Mouse (Mus musculus) inflammation-experienced regulatory T-cells, adult 16 weeks (primary cell): ENCODE results near the gene Lasp1. TPM values are rescaled to one million over a fixed set of nuclear protein-coding genes. Genes with fewer than 3 reads are reported as not detected.

Experiments used
- polyA plus RNA-seq: library from polyadenylated mRNA; unstranded; fragments of 100-300 nt; shearing (Covaris generic); gene quantifications from one replicate; pipeline ENCODE4 v1.2.1, GENCODE M21; 2017

Lasp1 gene
- 261 TPM for polyA plus RNA-seq

DNA sequence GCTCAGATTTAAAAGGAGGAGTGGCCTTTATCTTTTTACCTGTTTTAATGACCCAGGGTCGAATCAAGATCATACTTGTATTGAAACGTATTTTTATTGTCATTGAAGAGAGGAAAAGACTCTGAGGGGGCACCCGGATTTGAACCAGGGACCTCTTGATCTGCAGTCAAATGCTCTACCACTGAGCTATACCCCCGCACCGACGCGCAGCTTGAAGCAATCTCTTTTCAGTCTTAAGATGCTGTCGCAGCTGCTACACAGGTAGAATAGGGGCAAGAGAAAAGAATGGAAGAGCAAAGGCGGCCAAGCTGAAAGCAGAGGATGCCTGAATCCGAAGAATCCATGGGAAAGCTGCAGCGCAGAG, at the start of gene Lasp1:
Gene Lasp1, plus strand, starts transcription at position 219 of the 364 bp plus-strand sequence.

DNA sequence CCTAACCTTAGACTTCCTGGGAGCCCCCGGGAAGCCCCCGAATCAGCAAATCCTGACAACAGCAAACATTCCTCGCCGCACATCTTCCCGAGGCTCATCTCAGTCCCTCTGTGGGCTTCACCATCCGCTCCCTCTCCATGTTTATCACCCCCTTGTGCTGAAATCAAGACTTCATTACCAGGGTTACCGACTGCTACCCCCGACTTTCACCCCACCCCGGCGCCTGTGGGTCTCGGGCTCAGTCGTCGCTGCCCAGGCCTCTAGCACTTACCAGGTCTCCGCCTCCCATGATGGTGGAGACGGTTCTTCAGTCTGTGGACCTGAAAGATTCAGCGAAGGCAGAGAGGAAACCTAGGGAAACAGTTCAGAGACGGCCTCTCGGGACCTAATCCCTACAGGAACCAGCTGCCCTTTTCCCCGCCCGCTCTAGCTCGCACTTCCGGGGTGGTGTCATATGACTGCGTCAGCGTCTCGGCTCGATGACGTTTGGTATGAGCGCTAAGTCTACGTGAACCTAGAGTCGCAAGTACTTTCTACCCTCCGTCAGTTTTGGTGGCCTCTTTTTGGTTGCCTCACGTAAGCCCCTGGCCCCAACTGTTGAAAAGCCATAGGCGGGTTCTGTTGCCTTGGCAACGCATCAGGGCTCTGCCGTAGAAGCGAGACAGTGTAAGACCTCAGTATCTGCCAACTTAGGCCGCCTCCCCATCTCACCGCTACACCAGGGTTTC, 32.5 kb upstream of the Lasp1 start, which contains the start of gene Cwc25:
Gene Cwc25, minus strand, starts transcription at position 403 of the 728 bp plus-strand sequence.

DNA sequence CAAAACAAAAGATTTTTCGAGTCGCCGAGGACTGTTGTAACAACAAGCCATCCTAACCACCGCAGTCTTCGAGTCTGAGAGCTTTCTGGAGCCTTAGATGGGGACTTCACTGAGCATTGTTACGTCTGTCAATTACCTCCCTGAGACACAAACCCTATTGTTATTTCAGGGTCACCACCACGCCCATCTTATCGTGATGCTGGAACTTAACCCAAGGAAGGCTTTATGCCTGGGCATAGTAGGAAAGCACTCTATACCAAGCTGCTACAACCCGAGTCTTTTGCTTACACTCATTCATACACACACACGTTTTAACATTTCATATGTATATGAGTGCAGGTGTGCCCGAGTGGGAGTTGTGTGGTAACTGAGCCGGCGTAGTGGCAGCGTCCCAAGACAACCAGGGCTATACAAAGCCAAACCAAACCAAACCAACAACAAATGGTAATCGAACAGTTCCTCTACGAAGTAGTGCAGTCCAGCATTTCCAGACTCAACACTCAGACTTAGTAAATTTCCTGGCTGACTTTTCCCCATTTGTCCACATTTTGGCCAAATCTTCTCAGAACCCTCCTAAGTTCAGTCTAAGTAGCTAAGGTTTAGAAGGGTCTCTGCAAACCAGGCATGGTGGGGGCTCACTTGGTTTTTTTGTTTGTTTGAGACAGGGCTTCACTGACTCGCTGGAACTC, 22.8 kb upstream of the Lasp1 start, which contains the start of gene 1700001P01Rik:
Gene 1700001P01Rik, minus strand, starts transcription at position 111 of the 689 bp plus-strand sequence.

DNA sequence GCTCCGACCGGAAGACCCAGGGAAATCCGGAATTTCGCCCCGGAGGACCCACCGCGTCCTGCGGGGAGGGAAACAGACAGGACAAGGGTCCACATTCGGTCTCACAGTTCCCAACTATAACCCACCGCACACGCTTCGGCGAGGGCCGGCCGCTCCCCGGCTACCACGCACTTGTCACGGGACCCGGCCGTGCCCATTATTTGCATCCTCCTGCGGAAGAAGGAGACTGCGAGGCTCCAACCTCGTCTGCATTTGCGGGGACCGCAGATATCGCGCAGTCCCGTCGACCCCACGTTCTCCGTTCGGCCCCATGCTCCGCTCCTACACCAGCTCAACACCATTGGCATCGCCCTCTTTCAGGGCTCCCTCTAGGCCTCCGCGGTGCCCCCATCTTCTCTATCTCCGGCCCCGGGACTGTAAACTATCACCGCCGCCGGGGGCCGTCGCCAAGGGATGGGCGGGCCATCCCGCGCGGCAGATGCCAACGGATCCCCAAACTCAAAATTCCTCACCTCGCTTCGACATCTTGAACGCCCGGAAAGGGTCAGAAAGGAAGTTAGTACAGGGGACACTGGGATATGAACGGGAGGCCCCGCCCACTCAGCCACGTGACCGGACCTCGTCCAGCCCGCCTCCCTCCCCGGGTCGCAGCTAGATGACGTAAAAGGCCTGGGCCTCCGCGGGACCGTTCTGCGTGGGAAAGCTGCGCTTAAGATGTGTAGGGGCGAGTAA, 16.8 kb upstream of the Lasp1 start, which contains the start of gene Rpl23:
Gene Rpl23, minus strand, starts transcription at position 606 of the 732 bp plus-strand sequence.

DNA sequence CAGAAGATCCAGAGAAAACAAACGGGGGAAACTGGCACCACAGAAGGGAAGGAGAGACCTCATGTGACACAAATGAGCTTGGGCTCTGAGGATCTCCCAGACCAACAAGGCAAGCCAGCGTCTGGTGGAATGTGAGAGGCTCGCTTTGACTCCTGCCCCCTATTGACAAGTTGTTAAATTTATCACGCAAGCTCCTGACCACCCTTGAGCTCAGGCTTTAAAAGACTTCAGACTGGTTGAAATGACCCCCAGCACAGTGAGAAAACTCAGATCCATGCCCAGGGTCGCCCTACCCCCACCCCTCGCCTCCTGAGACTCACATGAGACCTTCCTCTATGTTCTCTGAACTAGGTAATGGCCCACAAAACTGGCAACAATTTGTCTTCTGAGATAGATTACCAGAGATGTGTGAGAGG, 41.7 kb downstream of the Lasp1 start, which contains the start of gene B230217C12Rik:
Gene B230217C12Rik, plus strand, starts transcription at position 242 of the 416 bp plus-strand sequence.

DNA sequence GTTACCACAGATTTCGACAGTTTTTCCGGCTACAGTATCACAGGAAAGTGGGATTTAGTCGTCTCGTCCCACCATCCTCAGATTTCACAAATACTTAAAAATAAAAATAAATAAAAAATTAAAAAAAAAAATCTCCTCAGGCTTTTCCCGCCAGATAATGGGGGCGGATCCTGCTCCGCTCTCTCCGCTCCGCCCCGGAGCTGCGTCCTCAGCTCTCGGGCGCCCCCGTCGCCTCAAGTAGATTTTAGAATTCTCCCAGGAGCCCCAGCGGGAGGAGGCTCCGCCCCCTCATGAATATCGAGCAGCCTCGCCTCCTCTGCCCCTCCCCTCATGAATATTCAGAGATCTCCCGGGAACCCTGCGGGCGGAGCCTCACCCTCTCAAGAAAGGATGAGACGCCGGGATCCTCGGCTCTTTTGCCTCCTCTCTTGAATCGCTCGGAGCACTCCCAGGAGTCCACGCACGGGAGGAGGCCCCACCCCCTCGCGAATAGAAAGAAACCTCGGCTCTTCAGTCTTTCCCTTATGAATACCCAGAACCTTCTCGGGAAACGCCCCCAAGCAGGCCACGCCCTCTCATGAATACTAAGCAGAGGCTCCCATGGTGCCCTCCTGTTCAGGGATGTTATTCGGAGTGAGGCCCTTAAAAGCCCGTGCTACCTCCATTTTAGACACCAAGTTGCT, 85.3 kb downstream of the Lasp1 start, which contains the start of gene Fbxo47:
Gene Fbxo47, minus strand, starts transcription at position 237 of the 683 bp plus-strand sequence.

Other genes starting within 250 kb of the Lasp1 start
- gene Srcin1, start 222.8 kb upstream of the Lasp1 start, polyA plus RNA-seq, result not detected
- 1.2 TPM for gene Epop, start 169.3 kb upstream of the Lasp1 start, polyA plus RNA-seq
- gene Mllt6, start 135.6 kb upstream of the Lasp1 start, polyA plus RNA-seq, result 10.3 TPM
- gene Cisd3, start 113.2 kb upstream of the Lasp1 start, polyA plus RNA-seq, result 71.6 TPM
- gene Pcgf2, start 98.5 kb upstream of the Lasp1 start, polyA plus RNA-seq, result 3.0 TPM
- 486 TPM for gene Psmb3, start 95.6 kb upstream of the Lasp1 start, polyA plus RNA-seq
- gene Pip4k2b, start 54.3 kb upstream of the Lasp1 start, polyA plus RNA-seq, result 2.4 TPM
- gene Cwc25, start 32.4 kb upstream of the Lasp1 start, polyA plus RNA-seq, result 33.8 TPM
- not detected for gene 1700001P01Rik, start 23.1 kb upstream of the Lasp1 start, polyA plus RNA-seq
- gene Rpl23, start 16.6 kb upstream of the Lasp1 start, polyA plus RNA-seq, result 450 TPM
- gene B230217C12Rik, start 41.8 kb downstream of the Lasp1 start, polyA plus RNA-seq, result 1.1 TPM
- gene Fbxo47, start 85.2 kb downstream of the Lasp1 start, polyA plus RNA-seq, result 1.4 TPM
- gene Plxdc1, start 187.4 kb downstream of the Lasp1 start, polyA plus RNA-seq, result 1.9 TPM
- 119 TPM for gene Arl5c, start 197.2 kb downstream of the Lasp1 start, polyA plus RNA-seq
- gene Cacnb1, start 224.0 kb downstream of the Lasp1 start, polyA plus RNA-seq, result 11.2 TPM
- gene Rpl19, start 227.7 kb downstream of the Lasp1 start, polyA plus RNA-seq, result 1,363 TPM